Mouse (Mus musculus) yolk sac, embryonic 10.5 days (tissue): ENCODE results near the gene Abca13.
"Not testable (repeated sequence)": the region's sequence is repeated elsewhere in the genome, so short reads cannot be mapped to it uniquely, and the experiment has no call there.

Experiments
- DNase-seq: peaks from one replicate; pipeline ENCODE4 v3.0.0-alpha.2; 2017; ENCODE audit warnings: low spot score

Abca13 gene

DNA sequence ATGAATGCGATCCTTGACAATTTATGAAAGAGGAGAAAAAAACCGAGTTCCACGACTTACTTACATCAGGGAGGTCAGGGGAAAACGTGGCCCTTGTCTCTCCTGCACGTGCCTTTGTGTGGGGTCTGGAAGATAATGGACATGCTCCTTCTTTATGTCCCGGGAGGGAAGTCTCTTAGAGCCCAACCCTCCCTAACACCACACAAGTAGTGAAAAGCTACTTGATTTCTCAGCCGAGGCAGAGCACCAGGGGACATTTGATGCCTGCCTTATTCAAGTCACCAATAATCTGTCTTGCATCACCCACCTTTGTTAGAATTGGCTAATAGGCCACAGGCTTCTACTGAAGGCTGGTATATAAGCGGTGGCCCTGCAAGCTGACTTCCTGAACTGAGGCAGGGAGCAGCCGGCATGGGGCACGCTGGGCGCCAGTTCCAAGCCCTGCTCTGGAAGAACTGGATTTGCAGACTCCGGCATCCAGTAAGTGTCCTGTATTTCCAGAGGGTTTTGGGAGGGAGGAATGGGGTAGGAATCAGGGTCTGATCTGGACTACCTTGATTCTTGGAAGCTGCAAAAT is at the start of gene Abca13:
Abca13 (plus strand) TSS at position 388 of the 577 bp plus-strand sequence.
- DNase-seq = no peak

DNA sequence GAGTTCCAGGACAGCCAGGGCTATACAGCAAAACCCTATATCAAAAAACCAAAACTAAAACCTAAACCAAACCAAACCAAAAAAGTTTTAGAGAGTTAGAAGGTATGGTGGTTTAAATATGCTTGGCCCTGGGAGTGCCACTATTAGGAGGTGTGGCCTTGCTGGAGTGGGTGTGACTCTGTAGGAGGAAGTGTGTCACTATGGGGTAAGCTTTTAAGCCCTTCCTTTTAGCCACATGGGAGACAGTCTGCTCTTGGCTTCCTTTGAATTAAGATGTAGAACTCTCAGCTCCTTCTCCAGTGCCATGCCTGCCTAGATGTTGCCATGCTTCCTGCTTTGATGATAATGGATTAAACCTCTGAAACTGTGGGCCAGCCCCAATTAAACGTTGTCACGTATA is 46.6 kb upstream of the Abca13 start:
- DNase-seq = no peak

DNA sequence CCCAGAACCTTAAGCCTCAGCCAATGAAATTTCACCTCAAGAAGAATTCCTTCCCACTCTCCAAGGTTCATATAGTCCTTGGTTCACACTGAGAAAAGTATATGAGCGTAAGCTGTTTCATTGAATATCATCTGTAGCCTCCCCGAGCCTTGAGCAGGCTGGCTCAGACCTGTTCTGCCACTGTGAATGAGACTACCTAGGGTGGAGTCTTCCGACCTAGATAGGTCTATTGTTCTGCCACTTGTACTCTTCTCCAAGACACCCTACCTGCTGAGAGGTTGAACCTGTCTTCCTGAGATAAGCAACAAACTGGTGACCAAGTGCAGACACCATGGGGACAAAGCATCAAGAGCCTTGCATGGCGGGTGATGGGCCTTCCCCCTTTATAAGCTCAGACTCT is 45.6 kb upstream of the Abca13 start:
- DNase-seq = no peak

DNA sequence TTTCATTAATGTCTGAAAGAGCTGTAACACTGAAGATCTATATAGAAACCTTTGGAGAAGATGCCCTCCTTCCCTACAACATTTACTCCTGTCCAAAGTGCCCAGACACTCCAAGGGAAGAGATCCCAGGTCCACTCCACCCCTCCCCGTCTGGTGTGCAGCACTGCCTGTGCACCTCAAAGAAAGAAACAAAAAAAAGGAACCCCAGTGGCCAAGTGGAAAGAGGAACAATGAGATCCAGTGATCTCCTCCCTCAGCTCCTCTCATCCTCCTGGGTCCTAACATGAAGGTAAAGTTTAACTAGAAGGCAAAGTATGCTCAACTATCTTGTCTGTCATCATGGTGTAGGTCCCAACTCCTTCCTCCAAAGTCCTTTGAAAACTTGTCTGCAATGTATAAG is 45.1 kb upstream of the Abca13 start:
- DNase-seq = no peak

DNA sequence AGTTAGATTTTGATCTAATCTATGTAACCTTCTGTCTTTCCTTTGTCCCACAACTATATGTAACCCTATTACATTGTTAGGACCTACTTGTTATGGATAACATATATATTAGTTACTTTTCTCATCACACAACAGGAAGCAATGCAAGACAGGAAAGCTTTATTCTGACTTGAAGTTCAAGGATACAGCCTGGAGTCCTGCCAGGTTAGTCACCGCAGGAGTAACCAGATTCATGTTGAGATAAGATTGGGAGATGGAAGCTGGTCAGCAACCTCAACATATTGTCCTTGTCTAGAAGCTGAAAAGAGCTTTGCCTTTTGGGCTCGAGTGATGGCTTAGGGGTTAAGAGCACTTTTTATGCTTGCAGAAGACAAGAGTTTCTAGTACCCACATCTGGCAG is 43.5 kb upstream of the Abca13 start:
- DNase-seq = no peak

DNA sequence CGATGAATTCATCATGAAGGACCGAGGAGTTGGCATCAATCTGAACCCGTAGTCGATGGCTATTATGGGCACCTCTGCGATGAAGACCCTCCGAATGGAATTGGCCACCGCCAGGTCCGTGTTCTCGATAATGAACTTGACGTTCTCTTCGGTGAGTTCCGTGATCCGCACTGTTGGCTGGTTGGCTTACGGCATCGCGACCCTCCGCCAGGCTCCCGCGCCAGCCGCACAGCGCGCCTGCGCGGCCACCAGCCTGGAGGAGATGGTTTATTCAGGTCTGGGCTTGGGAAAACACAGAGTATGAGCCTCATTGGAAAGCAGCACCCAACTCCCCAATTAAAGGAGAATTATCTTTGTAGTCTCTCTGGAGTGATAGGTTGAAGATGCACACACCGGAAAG is 41.3 kb upstream of the Abca13 start:
- DNase-seq = not testable (repeated sequence)

DNA sequence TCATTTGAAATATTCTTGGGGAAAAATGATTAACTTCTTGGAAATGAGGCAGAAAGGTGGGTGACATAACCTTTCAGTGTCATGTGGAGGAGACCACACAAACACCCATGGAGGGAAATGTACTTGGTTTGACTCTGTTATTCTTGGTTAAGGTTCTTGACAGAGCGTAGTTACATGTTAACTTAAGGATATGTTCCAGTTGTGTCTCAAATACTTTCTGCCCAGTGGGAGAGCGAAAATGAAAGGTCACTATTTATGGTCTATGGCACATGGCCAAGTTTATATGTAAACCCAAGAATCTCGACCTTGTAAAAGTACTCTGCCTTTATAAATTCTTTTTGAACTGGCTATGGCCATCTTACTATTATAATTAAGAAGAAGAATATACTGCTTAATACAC is 31.8 kb upstream of the Abca13 start:
- no peak for DNase-seq

DNA sequence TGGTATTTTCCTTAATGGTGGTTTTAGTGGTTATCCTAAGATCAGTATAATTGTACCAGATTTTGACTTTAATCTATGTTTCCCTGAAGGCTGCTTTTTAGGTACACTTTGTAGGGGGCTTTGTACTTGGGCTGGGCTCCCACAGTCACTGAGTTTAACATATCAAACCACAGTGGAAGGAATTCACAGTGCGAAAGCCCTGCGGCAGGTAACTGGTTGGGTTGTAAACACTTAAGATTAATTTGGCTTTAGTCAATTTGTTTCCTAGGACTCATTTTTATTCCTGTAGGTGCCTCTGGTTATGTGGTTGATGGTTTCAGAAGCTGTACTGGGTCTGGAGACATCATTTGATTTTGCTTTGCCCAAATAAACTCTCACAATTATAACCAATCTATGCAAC is 24.4 kb upstream of the Abca13 start:
- no peak for DNase-seq

DNA sequence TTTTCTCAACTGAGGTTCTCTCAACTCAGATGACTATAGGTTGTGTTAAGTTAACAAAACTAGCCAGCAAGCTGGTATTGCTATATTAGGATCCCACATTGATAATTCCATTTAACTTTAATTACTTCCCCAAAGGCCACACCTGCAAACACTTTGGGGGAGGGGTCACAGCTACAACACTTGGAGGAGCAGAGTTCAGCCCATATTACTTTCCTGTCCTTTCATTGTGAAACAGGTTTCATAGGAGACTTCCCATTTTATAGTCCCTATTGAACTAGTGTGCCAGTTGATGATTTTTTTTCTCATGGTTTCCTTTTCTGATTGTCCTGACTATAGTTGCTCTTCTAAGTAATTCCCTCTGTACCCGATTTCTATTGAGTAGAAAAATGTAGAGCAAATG is 10.3 kb upstream of the Abca13 start:
- DNase-seq = no peak

DNA sequence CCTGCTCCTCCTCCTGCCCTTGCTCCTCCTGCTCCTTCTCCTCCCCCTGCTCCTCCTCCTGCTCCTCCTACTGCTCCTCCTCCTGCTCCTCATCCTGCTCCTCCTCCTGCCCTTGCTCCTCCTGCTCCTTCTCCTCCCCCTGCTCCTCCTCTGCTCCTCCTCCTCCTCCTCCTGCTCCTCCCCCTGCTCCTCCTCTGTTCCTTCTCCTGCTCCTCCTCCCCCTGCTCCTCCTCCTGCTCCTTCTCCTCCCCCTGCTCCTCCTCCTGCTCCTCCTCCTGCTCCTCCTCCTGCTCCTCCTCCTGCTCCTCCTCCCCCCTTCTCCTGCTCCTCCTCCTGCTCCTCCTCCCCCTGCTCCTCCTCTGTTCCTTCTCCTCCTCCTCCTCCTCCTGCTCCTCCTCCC is 2.3 kb upstream of the Abca13 start:
- DNase-seq = not testable (repeated sequence)

DNA sequence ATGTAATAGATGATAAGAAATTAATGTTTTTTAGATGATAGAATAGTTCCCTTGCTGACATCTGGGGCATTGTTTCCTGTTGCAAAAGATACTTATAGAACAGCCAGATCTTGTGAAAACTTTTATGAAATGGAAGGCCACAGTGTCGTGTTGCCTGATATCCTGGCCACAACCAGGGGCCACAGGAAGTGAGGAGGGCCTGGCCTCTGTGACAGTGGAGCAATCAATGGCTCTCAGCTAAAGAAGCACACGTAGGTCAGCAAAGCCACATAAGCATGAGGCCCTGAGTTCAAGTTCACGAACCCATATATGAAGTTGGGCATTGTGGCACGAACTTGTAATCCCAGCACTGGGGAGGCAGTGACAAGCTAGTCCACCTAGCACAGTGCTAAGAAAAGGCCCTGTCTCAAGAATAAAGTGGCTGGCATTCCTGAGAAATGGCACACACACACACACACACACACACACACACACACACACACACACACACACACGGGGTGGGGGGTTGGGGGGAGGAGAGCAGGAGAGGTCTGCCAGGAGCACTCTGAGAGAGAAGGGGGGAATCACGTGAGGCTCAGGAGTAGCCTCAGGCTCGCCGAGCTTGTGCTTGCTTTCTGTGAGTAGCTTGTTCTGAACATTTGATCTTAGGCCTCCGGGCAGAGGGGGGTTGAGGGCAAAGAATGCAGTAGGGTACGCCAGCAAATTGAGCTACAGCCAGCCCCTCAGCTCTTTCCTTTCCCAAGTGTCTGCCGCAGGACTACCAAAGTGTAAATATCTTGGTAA is 779 bp upstream of the Abca13 start:
- no peak for DNase-seq

DNA sequence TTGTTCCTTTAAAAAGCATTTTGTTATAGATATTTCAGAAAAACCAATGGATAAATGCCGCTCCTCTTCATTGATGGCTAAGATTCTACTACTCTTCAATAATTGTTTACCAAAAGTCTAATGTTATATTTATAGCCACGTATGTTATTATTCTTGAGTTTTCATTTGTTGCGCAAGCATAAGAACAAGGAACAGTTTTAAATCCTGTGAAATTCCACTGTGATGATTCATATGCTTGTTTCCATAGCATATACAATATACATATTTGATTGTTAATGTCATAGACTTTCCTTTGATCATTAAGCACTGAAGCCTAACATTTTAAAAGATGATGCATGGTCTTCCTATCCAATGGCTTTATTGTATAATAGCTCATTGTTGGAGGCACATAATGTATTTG is 3.1 kb downstream of the Abca13 start:
- no peak for DNase-seq

DNA sequence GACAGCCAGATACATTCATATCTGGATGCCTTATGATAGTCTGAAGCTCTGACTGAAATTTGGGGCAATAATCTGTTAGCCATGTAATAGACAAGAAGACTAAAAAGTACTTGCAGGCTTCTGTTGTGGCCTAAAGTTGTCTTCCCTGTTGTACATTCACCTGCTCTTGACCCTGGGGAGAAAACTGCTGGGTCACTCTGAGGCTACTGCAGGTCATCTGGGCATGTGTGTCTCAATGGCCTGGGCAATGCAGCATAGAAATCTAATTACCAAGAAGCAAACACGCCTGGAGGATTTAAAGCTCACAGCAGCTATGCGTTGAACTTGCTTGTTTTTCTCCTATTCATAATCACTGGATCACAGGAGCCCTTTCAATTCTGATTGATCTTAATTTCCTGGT is 8.1 kb downstream of the Abca13 start:
- no peak for DNase-seq

DNA sequence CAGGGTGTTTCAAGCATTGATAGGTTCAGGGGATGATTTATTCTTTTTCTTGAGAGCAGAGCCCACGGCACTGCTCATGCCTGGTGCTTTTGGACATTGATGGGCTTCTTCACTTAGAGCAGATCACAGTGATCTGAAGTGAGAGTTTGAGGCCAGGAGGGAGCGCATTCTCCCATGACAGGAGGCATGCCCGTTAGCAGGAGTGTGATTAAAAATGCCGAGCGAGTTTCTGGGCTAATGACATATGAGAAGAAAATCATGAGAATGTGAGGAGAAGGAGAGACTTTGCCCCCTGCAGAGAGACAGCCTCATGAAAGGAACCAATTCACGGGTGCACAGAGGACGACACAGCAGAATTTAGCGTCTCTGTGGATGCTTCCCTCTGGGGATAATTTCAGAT is 19.0 kb downstream of the Abca13 start:
- DNase-seq = no peak

DNA sequence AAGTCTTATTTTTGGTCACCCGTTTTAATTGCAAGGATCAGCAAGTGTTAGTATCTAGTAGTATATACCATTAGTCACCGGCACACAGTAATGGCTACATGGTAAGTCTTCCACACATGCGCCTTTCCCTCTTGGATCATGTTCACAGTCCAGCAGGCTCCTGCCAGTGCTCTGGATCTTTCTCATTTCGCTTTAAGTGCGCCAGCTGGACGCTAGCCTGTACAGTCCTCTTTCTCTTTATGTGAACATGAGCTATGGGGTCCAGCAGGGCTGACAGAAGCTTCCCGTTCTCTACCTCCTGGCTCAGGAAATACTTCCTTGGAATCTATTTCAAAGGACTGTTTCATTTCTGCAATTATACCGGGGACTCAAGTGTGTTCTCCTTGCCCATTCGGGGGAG is 21.8 kb downstream of the Abca13 start:
- DNase-seq = no peak

DNA sequence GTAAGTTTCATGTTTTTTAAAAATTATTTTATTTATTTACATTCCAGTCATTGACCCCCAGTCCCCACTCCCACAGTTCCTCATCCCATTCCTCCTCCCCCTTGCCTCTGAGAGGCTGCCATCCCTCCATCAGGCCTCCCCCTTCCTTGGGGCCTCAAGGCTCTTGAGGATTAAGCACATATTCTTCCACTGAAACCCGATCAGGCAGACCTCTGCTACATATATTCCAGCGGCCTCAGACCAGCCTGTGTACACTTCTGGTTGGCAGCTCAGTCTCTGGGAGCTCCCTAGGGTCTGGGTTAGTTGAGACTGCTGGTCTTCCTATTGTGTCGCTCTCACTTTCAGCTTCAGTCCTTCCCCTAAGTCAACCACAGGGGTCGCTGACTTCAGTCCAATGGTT is 24.5 kb downstream of the Abca13 start:
- DNase-seq = no peak

DNA sequence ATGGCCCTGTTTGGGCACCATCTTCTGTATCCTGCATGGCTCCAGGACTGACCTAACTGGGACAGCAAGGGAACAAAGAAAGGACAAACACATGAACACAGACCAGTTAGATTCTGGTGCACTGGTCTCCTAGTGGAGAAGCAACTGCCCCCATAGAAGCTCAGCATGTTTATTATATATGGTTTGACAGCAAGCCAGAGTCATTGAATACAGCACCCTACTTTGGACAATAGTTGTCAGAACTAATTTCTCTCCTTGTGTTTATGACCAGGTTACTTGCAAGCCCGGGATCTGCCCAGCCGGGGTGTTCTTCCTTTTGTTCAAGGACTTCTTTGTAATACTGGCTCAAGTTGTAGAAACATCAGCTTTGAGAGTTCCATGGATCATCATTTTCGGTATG is 28.8 kb downstream of the Abca13 start:
- no peak for DNase-seq

DNA sequence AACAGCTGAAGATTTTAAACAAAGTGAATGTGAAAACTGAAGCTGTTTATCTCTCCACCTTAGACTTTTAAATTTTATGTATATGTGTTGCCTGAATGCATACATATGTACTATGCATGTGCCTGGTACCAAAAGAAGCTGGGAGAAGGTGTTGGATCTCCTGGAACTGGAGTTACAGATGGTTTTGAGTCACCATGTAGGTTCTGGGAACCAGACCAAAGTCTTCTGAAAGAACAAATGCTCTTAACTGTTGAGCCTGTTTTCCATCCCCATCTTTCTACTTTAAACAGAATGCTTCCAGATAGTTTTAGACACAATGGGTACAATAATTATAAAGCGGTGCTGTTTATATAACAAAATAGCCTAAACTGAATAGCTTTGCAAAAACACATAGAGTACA is 29.9 kb downstream of the Abca13 start:
- no peak for DNase-seq

DNA sequence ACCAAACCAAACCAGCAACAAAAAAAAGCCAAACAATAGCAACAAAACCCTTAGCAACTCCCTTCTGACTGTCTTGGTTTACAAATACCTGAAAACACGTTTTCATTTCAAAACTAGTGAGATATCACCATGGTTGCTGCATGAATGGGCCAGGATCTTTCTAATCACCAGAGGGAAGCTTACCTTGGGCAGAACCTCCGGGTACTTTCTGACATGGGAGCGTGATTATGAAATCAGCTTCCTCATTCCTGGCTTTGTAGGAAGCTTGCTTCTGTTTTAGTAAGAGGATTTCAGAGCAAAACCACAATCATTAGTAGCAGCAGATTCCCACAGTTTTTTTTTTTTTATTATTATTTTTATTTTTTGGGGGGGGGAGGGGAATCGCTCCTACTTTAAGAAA is 34.7 kb downstream of the Abca13 start:
- DNase-seq = no peak

DNA sequence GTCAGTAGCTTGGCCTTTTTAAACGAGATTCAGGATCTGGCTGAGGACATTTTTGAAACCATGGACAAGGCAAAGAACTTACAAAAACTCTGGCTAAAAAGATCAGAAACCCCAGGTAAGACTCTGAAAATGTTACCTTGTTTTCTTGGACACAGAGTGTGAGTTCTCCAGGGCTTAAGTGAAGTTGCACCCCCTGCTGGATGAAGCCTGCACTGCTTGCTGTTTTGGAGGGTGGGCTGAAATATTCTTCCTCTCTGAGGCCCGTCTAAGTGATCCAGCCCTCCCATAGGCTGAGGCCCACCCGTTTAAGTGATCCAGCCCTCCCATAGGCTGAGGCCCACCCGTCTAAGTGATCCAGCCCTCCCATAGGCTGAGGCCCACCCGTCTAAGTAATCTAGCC is 57.9 kb downstream of the Abca13 start:
- DNase-seq = not testable (repeated sequence)

DNA sequence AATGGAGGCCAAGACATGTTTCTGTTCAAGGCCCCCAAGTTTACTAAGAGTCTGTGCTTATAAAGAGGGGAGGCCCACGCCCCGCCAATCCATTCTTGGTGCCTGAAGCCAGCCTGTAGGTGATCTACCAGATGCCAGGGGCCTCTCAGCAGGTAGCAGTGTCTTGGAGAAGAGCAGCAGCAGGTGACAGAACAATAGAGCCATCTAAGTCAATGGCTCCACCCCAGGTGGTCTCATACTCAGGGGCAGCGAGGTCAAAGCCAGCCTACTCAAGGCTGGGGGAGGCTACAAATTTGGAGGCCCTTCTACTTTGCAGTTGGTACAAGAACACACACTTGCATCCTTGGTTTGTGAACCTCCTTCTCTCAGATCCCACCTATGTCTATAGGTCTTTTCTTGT is 71.3 kb downstream of the Abca13 start:
- DNase-seq = not testable (repeated sequence)

DNA sequence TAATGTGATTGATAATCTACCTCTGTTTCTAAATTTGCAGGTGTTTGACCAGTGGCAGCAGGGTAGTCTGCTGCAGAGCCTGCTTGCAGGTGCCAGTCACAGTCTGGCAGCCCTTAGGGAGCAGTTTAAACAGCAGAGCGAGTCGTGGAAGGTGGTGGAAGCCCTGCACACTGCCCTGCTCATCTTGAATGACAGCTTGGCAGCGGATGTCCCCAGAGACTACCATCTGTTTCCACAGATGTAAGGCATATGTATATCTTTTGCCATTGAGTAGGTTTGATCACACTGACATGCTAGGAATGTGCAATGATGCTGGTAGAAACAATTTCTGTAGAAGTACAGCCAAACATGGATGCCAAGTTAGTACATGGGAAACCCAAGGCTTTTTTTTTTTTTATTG is 77.3 kb downstream of the Abca13 start:
- no peak for DNase-seq

DNA sequence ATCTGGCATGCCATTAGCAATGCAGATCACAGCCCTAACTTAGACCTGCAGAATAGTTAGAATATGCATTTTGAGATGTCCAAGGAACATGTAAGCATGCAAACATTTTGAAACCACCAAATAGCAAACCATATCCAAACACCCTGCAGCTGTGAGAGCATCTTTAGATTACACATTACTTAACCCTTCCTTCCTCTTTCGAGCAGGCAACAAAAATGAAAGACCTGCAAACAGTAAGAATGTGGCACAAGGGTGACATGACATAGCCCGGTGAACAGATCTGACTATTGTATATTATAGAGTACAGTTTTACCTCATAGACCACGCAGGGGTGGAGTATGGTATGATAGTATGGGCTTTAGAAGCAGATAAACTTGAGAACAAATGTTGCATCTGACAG is 93.5 kb downstream of the Abca13 start:
- DNase-seq = no peak

DNA sequence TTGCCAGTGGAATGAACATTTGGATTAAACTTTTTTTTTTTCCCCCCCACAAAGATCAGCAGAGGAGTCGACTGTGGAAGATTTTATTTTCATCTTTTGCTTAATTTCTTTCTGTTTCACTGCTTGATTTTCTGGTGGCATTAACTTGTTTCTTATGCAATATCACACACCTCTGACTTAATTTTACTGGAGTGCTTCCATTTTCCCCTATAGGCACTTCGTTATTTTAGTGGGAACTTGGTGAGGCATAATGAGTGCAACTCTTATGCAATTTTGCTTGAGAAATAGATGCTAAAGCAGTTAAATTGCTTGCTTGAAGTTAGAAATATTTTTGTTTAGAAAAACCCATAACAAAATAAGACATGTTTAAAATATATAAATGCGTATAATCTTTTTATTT is 94.0 kb downstream of the Abca13 start:
- DNase-seq = no peak
